Mouse (Mus musculus) ovary, postnatal 14 days (tissue): ENCODE results near the gene Olfr212.
"Not testable (repeated sequence)": the region's sequence is repeated elsewhere in the genome, so short reads cannot be mapped to it uniquely, and the experiment has no call there.

Source experiments
- DNase-seq: peaks from one replicate; pipeline ENCODE4 v3.0.0; 2022; ENCODE audit warnings: low spot score

Olfr212 gene

GRCm38 (mm10) chr6:116506302-116507003, at the start of gene Olfr212:
Gene Olfr212, plus strand, starts transcription at chr6:116506516.
- not testable (repeated sequence) for DNase-seq

GRCm38 (mm10) chr6:116458728-116459127, 47.6 kb upstream of the Olfr212 start:
- DNase-seq: no peak

- DNase-seq: no peak
Measured at GRCm38 (mm10) chr6:116459232-116459631, 47.1 kb upstream of the Olfr212 start.

DNA sequence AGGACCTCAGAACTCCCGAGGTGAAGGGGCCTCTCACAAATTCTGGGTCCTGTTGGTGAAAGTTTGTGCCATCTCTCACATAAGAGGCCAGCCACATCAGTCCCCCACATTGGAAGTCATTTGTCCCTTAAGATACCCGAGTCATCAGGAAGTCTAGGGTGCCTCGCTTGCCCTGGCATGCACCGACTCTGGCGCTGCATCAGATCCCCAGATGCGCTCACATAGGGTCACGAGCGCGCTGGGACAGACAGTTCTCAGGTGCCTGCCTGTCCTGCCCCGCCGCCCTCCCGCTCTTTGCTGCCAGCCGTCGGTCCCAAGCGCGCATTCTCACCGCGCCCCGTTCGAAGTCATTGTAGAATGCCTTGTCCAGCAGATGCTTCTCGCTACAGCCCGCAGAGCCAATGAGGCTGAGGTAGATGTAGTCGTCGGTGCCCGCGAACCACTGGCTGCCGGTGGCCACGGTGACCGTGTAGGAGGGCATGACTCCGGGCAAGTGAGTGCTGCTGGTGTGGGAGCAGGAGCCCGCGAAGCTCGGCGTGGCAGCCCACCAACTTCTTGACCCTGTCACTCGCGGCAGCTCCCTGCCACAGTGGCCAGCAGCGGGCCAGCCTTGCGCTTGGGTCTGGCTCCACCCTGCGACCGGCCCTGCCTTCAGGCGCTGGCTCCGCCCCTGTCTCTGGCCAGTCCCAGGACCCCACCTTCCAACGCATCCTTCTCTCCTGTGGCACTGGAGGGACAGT, 45.6 kb upstream of the Olfr212 start, which contains the start of gene Alox5:
Gene Alox5 (minus strand): TSS at position 635 of the 740 bp plus-strand sequence.
- DNase-seq: no peak

GRCm38 (mm10) chr6:116468081-116468480, 38.2 kb upstream of the Olfr212 start:
- no peak for DNase-seq

DNA sequence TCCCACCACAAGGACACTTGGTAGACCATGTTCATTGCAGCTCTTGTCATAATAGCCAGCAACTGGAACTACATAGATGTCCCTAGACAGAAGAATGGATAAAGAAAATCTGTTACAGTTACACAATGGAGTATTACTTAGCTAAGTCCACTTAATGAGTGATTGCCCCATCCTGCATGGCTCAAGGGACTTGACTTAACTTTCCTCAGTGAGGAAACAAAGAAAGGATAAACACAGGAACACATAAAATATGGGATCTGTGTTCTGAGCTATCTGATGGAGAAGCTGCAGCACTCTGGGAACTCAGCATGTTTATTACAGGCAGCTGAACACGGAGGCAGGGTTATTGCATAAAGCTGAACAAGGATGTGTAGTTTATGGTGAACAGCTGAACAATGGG, 21.2 kb upstream of the Olfr212 start:
- DNase-seq: no peak

DNA sequence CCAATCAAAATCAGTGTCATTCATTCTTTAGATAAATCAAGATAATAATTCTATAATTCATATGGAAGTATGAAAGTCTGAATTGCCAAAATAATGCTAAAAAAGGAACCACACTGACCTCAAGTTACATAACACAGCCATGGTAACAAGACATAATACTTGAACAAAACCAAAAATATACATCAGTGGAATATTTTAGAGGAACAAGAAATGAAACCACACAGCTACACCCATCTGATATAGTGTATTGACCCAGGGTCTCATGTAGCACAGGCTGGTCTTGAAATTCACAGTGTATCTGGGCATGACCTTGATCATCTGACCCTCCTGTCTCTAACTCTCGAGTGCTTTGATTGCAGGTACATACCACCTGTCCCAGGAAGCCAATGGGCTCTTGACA, 19.5 kb upstream of the Olfr212 start:
- DNase-seq: no peak

DNA sequence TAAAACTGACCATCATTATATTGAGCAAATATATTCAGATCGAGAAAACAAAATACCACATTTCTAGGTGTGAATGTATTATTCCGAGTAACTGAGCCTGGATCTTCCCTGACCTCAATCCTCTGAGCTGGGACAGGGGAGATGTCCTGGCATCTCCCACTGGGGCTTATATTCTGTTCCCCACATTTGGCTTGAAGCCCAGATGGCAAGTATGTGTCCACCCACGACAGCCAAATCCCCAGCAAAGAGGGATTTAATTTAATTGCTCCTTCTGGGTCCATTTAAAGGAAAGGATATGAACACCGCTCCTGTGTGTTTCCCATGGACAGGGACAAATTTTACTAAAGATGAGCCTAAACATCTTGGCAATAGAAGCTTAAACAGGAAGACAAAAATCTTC, 17.5 kb upstream of the Olfr212 start, which contains the start of gene Olfr211:
Gene Olfr211 (plus strand): TSS at position 301 of the 400 bp plus-strand sequence.
- DNase-seq: no peak

DNA sequence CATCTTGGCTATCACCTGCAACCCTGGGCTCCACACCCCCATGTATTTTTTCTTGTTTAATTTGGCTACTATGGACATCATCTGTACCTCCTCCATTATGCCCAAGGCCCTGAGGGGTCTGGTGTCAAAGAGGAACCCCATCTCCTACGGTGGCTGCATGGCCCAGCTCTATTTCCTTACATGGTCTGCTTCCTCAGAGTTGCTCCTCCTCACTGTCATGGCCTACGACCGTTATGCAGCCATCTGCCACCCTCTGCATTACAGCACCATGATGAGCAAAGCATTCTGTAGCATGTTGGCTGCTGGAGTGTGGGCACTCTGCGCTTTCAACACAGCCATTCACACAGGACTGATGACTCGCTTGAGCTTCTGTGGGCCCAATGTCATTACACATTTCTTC, 12.6 kb upstream of the Olfr212 start:
- no peak for DNase-seq

DNA sequence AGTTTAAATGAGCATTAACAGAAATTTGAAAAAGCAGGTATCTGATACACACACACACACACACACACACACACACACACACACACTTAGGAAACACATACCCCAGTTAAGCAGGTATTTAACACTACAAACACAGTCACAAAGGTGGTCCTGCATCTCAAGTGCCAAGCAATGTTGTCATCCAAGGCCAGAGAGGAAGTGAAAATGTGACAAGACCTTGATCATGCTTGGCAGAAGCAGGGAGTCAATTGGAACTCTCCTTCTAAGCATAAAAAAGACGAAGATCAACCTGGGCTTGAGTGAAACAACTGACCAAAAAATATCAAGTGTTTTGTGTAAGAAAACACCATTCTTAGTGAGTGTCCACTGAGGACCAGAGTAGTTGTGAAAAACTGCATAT, 10.4 kb upstream of the Olfr212 start:
- no peak for DNase-seq

DNA sequence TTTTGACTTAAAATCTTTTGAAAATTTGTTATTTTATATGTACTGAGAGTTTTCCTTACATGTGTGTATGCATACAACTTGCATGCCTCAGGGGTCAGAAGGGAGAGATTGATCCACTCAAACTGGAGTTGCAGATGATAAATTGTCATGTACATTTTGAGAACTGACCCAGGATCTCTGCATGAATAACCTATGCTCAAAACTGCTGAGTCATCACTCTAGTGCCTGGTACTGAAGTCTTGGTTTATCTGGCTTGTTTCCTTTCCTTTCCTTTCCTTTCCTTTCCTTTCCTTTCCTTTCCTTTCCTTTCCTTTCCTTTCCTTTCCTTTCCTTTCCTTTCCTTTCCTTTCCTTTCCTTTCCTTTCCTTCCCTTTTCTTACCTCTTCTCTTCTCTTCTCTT, 8.5 kb downstream of the Olfr212 start:
- no peak for DNase-seq

- DNase-seq: no peak
Measured at GRCm38 (mm10) chr6:116538156-116538555, 31.8 kb downstream of the Olfr212 start, which contains the start of gene Olfr213. Gene Olfr213, plus strand, starts transcription at chr6:116538456.

DNA sequence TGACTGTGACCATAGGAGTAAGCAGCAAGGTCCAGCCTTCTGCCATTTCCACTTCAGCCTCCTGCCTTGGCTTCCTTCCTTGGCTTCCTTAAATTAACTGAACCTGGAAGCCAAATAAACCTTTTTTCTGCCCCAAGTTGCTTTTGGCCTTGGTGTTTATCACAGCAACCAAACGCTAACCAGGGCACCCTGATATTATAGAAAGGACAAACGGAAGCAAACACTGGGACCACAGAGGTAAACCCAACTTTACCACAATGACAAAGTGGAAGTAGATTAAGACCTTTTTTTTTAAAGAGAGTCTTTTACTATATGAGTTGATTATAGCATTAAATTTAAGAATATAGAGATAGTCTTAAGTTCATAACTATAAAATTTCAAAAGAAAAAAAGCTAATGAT, 36.2 kb downstream of the Olfr212 start:
- DNase-seq: no peak

DNA sequence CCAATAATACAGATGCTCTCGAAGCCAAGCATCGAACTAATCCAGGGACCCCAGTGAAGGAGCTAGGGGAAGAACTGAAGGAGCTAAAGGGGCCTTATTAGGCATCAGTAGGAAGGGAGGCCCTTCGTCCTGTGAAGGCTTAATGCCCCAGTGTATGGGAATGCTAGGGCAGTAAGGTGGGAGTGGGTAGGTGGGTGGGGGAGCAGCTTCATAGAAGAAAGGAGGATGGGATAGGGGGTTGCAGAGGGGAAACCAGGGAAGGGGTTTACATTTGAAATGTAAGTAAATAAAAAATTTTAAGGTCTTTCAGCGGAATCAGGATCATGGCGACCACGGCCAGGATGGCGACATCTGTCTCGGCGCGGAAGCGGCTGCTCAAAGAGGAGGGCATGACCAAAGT, 44.5 kb downstream of the Olfr212 start, which contains the start of gene Gm5580:
Gene Gm5580 (plus strand): TSS at position 301 of the 400 bp plus-strand sequence.
- not testable (repeated sequence) for DNase-seq

- DNase-seq: no peak
Measured at GRCm38 (mm10) chr6:116553935-116554334, 47.6 kb downstream of the Olfr212 start, which contains the start of gene Olfr214. Gene Olfr214, plus strand, starts transcription at chr6:116554235.

GRCm38 (mm10) chr6:116554952-116555351, 48.6 kb downstream of the Olfr212 start:
- DNase-seq: no peak
